Mouse (Mus musculus) kidney, postnatal 0 days (tissue): ENCODE measurements at regions not wholly inside any gene's neighbourhood (a gene's known extent, or its start where the extent isn't known, plus 50 kb on each side); places are given as distances from the start of the nearest gene placed in this dataset.
A peak's percentile ranks its signal among the peaks of the same experiment; 100 is the strongest.

Source experiments
- ATAC-seq: fragments of 200-750 bp; cut with Nextera tagmentation; replicated peaks from 2 replicates; pipeline ENCODE4 v1.8.0; 2017; ENCODE audit warnings: low read depth, moderate number of reproducible peaks, moderate TSS enrichment, moderate library complexity; ENCODE audit not compliant: low FRiP score
- DNase-seq: peaks from one replicate; pipeline ENCODE4 v3.0.0-alpha.2; 2016; ENCODE audit warnings: low spot score
- H3K27ac ChIP-seq: fragments of 300-500 bp; sonication (generic); 2 replicates; pipeline ENCODE4 v1.5.1; 2014; ENCODE audit warnings: mild to moderate bottlenecking
- H3K27me3 ChIP-seq: fragments of 300-500 bp; sonication (generic); 2 replicates; pipeline ENCODE4 v1.6.1; 2014; ENCODE audit warnings: low read length, mixed read lengths; ENCODE audit not compliant: insufficient read depth
- H3K36me3 ChIP-seq: fragments of 300-500 bp; sonication (generic); 2 replicates; pipeline ENCODE4 v1.6.1; 2014; ENCODE audit warnings: low read length, mixed read lengths; ENCODE audit not compliant: insufficient read depth
- H3K4me1 ChIP-seq: fragments of 300-500 bp; sonication (generic); replicated peaks from 2 replicates; pipeline ENCODE4 v1.6.1; 2014; ENCODE audit warnings: antibody characterized with exemption, low read length, mixed read lengths; ENCODE audit not compliant: insufficient read depth
- H3K4me2 ChIP-seq: fragments of 300-500 bp; sonication (generic); 2 replicates; pipeline ENCODE4 v1.6.1; 2014; ENCODE audit warnings: mild to moderate bottlenecking, low read length, moderate library complexity, mixed read lengths
- H3K4me3 ChIP-seq: fragments of 300-500 bp; sonication (generic); replicated peaks from 2 replicates; pipeline ENCODE4 v1.5.1; 2014; ENCODE audit warnings: low read depth, low read length
- H3K9ac ChIP-seq: fragments of 300-500 bp; sonication (generic); 2 replicates; pipeline ENCODE4 v1.6.1; 2014; ENCODE audit warnings: low read depth, low read length
- H3K9me3 ChIP-seq: fragments of 300-500 bp; sonication (generic); replicated peaks from 2 replicates; pipeline ENCODE4 v1.6.1; 2016; ENCODE audit warnings: low read length, inconsistent platforms, mixed read lengths
- CTCF ChIP-seq: IDR thresholded peaks from 2 replicates; pipeline ENCODE4 v1.5.1; 2016; ENCODE audit warnings: antibody characterized with exemption, low read depth, mild to moderate bottlenecking, moderate library complexity
- WGBS: fragments of 180-500 bp; shearing (Covaris S2); extraction: QIAGEN DNeasy Blood & Tissue Kit; methylation state at CpG from one replicate; pipeline ENCODE4 v1.1.7; 2014; 5-methylcytosine and 5-hydroxymethylcytosine counted together

DNA sequence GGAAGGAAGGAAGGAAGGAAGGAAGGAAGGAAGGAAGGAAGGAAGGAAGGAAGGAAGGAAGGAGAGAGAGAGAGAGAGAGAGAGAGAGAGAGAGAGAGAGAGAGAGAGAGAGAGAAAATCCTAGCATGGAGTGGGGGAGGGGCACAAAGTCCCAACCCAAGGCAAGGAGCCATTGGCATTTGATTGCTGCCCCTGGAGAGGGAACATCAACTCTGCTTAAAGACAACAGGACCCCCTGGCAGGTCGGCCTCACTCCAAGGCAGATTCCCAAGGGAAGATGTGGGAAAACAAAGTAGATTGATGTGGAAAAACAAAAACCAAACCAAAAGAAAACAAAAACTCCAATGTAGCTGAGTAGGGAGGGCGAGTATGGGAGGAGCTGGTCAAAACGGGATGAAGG, 49.9 kb upstream of the Fzd10 start:
- H3K27ac ChIP-seq, result no peak overlapping the region
- DNase-seq, result no peak
- H3K4me2 ChIP-seq, result no peak overlapping the region
- 10% methylated on average over 3 of the region's 3 CpGs for WGBS
- no peak overlapping the region for H3K9ac ChIP-seq
- H3K4me1 ChIP-seq, result no peaks in the 10 kb centered on the region
- TF ChIP-seq CTCF, result no peak
- no peaks in the 10 kb centered on the region for H3K36me3 ChIP-seq
- no peaks in the 10 kb centered on the region for H3K9me3 ChIP-seq
- H3K27me3 ChIP-seq, result no peaks in the 10 kb centered on the region
- no peak for ATAC-seq
- no peak overlapping the region for H3K4me3 ChIP-seq

GRCm38 (mm10) chr5:128549811-128550210, 50.8 kb upstream of the Fzd10 start:
- DNase-seq (no peak), ATAC-seq (no peak)
- H3K27ac ChIP-seq, result no peak overlapping the region
- H3K4me3 ChIP-seq, result no peak overlapping the region
- no peak for TF ChIP-seq CTCF
- 83% methylated on average over 11 of the region's 11 CpGs for WGBS
- no peaks in the 10 kb centered on the region for H3K4me1 ChIP-seq
- no peaks in the 10 kb centered on the region for H3K9me3 ChIP-seq
- H3K36me3 ChIP-seq, result no peaks in the 10 kb centered on the region
- no peak overlapping the region for H3K4me2 ChIP-seq
- no peak overlapping the region for H3K9ac ChIP-seq
- H3K27me3 ChIP-seq, result no peaks in the 10 kb centered on the region

- no peak overlapping the region for H3K27ac ChIP-seq
- no peaks in the 10 kb centered on the region for H3K4me1 ChIP-seq
- H3K36me3 ChIP-seq, result no peaks in the 10 kb centered on the region
- WGBS, result 7% methylated on average over 10 of the region's 10 CpGs
- no peak for ATAC-seq
- no peak for TF ChIP-seq CTCF
- no peaks in the 10 kb centered on the region for H3K27me3 ChIP-seq
- H3K4me2 ChIP-seq, result peak overlapping the region; percentile 29
- H3K9me3 ChIP-seq, result no peaks in the 10 kb centered on the region
- DNase-seq, result peak; percentile 56
- no peak overlapping the region for H3K4me3 ChIP-seq
- no peak overlapping the region for H3K9ac ChIP-seq
Measured at GRCm38 (mm10) chr5:128542049-128542448, 58.6 kb upstream of the Fzd10 start.

DNA sequence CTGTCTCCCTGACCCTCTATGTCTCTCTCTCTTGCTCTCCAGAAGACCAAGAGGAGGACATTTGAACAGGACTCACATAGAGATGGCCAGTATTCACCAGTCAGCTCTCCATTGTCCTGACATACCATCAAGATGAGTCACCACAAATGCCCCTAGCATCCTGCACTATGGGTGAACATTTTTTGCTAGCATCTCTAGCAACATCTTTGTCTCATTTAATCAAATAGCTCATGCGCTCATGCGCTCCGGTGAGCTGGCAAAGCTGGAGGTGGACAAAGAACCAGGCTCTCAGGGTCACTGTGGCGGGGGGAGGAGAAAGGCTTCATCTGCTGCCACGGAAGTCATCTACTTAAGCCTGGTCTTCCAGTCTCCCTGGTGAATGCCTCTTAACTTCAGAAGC, 62.0 kb upstream of the Fzd10 start:
- WGBS, result 69% methylated on average over 5 of the region's 5 CpGs
- H3K4me2 ChIP-seq, result no peak overlapping the region
- H3K36me3 ChIP-seq, result no peaks in the 10 kb centered on the region
- H3K9ac ChIP-seq, result no peak overlapping the region
- H3K4me1 ChIP-seq, result no peaks in the 10 kb centered on the region
- H3K27me3 ChIP-seq, result no peaks in the 10 kb centered on the region
- no peak for DNase-seq
- H3K9me3 ChIP-seq, result no peaks in the 10 kb centered on the region
- H3K4me3 ChIP-seq, result no peak overlapping the region
- H3K27ac ChIP-seq, result no peak overlapping the region
- no peak for ATAC-seq
- TF ChIP-seq CTCF, result no peak

DNA sequence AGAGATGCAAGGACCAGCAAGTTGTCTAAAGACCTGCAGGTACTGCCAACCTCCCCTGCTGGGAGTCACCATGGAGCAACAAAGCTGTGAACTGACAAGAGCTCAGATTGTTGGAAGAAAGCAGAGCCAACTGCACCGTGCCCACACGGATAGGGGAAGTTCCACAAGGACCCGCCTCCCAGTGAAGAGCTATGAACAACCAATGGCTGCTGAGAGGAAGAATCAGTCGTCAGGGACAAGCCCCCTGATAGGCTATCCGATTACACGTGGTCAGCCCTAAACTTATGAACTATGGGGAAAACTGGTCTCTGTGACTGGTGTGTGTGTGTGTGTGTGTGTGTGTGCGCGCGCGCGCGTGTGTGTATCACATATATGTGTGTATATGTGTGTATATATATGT, 63.4 kb upstream of the Fzd10 start:
- no peak overlapping the region; the same call in 1 of the 2 replicates for H3K4me2 ChIP-seq
- H3K4me1 ChIP-seq, result no peaks in the 10 kb centered on the region
- ATAC-seq (peak; percentile 40; the same call in 1 of the 2 replicates), DNase-seq (no peak)
- no peaks in the 10 kb centered on the region for H3K36me3 ChIP-seq
- no peak for TF ChIP-seq CTCF
- H3K27ac ChIP-seq, result no peak overlapping the region
- H3K27me3 ChIP-seq, result no peaks in the 10 kb centered on the region
- WGBS, result 58% methylated on average over 12 of the region's 12 CpGs
- no peak overlapping the region for H3K9ac ChIP-seq
- H3K9me3 ChIP-seq, result no peaks in the 10 kb centered on the region
- H3K4me3 ChIP-seq, result no peak overlapping the region

- no peak overlapping the region for H3K27ac ChIP-seq
- TF ChIP-seq CTCF, result no peak
- DNase-seq, result peak; percentile 33
- no peak overlapping the region for H3K9ac ChIP-seq
- 11% methylated on average over 8 of the region's 8 CpGs for WGBS
- H3K4me1 ChIP-seq, result no peaks in the 10 kb centered on the region
- no peaks in the 10 kb centered on the region for H3K27me3 ChIP-seq
- ATAC-seq, result no peak
- H3K4me3 ChIP-seq, result no peak overlapping the region
- H3K36me3 ChIP-seq, result no peaks in the 10 kb centered on the region
- peak overlapping the region; percentile 32 for H3K4me2 ChIP-seq
- H3K9me3 ChIP-seq, result no peaks in the 10 kb centered on the region
Measured at GRCm38 (mm10) chr5:128536393-128536792, 64.3 kb upstream of the Fzd10 start.

DNA sequence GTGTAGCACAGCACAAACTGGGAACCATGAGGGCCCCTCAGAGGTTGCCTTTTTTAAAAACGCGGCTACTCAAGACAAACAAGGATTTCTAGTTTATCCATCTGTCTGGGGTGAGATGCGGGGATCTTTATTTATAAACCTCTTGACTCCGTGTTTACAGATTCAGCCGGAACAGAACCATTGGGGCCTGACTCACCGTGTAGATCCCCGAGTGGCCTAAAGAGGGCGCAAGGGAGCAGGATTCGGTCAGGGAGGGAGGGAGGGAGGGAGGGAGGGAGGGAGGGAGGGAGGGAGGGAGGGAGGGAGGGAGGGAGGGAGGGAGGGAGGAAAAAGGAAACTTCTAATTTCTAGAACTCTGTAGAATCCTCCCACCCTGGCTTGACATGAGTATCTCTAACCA, 73.4 kb upstream of the Fzd10 start:
- no peak for ATAC-seq
- H3K4me3 ChIP-seq, result no peak overlapping the region
- H3K4me2 ChIP-seq, result no peak overlapping the region
- TF ChIP-seq CTCF, result peak; percentile 38; the same call in 1 of the 2 replicates
- WGBS, result 53% methylated on average over 7 of the region's 9 CpGs
- no peaks in the 10 kb centered on the region for H3K9me3 ChIP-seq
- H3K4me1 ChIP-seq, result no peaks in the 10 kb centered on the region
- no peaks in the 10 kb centered on the region for H3K27me3 ChIP-seq
- no peak overlapping the region for H3K9ac ChIP-seq
- H3K36me3 ChIP-seq, result no peaks in the 10 kb centered on the region
- no peak for DNase-seq
- H3K27ac ChIP-seq, result no peak overlapping the region
